Mouse (Mus musculus) embryo, embryonic 9.5 days (tissue): Measurements from ENCODE around the gene Zdhhc14.

Experiments
- DNase-seq: peaks from one replicate; pipeline ENCODE4 v3.0.0-alpha.2; 2017; ENCODE audit errors: extremely low spot score

Gene Zdhhc14

DNA sequence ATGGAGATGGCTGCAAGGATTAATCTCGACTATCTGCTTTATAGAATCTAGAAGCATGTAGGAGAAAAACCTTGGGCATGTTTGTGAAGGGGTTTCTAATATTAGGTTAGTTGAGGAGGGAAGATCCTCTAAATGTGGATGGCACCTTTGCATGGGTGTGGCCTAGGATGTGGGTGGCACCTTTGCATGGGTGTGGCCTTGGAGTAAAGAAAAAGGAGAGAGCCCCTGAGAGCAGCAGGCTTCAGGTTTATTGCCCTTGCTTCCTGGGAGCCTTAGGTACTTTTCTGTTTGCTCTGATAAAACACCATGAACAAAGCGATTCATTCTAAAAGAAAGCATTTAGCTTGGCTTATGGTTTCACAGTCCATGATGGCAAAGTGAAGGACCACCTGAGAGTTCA, 62.2 kb downstream of the Zdhhc14 start:
- no peak for DNase-seq

DNA sequence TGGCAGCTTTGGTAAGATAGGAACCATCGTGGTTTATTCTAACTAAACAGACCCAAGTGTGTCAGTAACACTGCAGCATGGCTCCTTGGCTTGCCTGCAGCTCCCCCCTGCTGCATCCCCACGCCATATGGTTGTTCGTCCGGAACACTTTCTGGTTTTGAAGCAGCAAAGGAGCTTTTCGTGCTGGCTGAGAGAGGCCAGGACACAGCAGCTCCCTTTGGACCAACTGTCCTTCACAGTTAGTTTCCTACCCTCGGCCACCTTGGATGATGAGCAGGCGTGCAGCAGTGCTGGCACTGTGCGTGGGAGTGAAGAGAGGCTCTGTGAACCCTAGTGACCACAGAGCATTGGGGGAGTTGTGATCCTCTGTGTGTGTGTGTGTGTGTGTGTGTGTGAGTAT, 64.2 kb downstream of the Zdhhc14 start:
- no peak for DNase-seq

DNA sequence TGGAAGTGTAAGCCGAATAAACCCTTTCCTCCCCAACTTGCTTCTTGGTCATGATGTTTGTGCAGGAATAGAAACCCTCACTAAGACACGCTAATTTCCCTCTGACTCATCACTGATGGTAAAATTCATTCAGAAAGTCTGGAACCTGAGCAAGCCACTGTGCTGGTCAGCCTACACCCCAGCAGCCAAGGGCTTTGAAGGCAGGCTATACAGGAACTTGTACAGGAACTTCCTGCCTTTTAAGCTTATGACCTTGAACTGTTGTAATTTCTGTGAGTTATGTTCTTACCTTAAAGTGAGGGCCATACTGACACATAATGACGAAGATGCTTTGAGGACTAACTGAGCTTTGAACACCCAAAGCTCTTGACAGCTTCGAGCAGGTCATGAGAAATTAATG, 67.9 kb downstream of the Zdhhc14 start:
- DNase-seq: no peak

- DNase-seq: no peak
Measured at GRCm38 (mm10) chr17:5563108-5563507, 70.8 kb downstream of the Zdhhc14 start.

DNA sequence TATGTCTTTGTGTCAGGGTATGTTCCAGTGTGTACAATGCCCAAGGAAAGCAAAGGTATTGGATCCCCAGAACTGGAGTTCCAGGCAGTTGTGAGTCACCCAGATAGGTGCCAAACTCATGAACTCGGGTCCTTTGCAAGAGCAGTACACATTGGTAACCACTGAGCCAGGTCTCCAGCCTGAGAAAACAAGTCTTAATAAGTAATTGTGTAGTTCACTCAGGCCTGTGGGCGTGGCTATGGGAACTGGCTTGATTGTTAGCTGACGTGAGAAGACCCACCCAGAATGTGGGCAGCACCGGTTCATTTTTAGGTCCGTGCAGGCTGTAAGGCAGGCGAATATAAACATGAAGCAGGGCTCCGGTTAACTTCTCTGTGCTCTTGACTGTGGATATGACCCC, 73.6 kb downstream of the Zdhhc14 start:
- no peak for DNase-seq

GRCm38 (mm10) chr17:5567943-5568342, 75.6 kb downstream of the Zdhhc14 start:
- no peak for DNase-seq

- DNase-seq: no peak
Measured at GRCm38 (mm10) chr17:5569131-5570030, 77.0 kb downstream of the Zdhhc14 start.

GRCm38 (mm10) chr17:5572096-5572730, 79.9 kb downstream of the Zdhhc14 start:
- no peak for DNase-seq

GRCm38 (mm10) chr17:5572745-5573420, 80.5 kb downstream of the Zdhhc14 start:
- no peak for DNase-seq

DNA sequence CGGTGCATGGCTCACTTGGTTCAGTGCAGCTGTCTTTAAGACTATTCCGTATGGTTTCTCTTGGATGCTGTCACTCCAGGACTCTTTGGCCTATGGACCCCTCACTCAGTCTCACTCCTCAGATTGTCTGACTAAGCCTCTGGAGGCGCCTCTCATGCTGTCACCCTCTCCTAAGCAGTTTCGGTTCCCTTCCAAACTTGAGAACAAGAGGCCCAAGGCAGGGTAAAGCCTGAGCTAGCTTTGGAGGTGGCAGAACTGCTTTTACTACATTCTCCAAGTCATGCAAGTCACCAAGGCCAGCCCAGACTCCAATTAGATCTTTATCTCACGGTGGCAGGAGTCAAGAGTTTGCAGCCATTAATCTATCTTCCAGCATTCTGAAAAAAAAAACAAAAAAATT, 82.3 kb downstream of the Zdhhc14 start:
- DNase-seq: no peak

- no peak for DNase-seq
Measured at GRCm38 (mm10) chr17:5575518-5575917, 83.2 kb downstream of the Zdhhc14 start.

- DNase-seq: no peak
Measured at GRCm38 (mm10) chr17:5582232-5582631, 89.9 kb downstream of the Zdhhc14 start.

GRCm38 (mm10) chr17:5582937-5583336, 90.6 kb downstream of the Zdhhc14 start:
- no peak for DNase-seq

DNA sequence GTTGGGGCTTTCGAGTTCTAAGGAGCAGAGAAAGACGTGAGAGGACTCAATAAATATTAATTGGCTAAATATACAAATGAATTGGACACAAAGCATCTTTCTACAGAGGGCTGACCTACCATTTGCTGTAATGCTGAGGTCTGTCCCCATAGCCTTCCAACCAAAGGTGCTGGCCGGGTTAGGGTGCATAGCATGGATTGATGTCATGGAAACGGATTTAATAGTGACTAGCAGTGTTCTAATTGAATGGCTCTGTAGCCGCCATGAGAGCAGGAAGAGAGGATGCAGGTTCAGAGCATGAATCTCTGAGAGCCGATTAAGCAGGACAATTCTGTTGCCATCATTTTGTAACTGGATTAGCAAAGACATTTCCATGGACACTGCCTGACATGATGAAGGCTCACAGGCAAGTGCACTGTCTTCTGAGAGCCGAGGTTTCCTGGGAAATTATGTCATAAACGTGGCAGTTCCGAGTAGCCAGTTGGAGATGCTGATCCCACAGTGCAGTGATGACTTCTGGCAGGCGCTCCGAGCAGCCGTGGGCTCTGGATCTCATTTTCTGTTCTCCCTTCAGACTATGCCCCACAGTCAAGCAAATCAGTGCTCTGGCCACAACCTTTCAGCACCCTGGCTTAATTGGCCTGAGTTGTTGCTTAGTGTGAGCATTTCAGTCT, 91.3 kb downstream of the Zdhhc14 start:
- no peak for DNase-seq

GRCm38 (mm10) chr17:5591604-5592209, 99.3 kb downstream of the Zdhhc14 start:
- no peak for DNase-seq

DNA sequence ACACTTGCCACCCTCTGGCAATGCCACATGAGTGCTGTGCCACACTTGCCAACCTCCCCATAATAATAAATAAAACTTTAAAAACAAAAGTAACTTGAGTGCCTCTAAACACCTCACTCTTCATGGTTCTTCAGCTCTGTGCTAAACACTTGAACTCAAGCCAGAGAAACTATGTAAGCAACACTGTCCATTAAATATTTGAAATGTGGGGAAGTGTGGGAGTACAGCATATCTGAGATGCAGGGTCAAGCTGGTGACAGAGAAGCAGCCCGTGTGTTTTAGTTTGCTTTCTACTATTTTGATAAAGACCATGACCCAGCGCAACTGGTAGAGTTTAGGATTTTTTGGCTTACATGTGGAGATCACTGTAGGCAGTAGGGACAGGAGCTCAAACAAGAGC, 100.7 kb downstream of the Zdhhc14 start:
- DNase-seq: no peak

GRCm38 (mm10) chr17:5595068-5595467, 102.7 kb downstream of the Zdhhc14 start:
- no peak for DNase-seq

DNA sequence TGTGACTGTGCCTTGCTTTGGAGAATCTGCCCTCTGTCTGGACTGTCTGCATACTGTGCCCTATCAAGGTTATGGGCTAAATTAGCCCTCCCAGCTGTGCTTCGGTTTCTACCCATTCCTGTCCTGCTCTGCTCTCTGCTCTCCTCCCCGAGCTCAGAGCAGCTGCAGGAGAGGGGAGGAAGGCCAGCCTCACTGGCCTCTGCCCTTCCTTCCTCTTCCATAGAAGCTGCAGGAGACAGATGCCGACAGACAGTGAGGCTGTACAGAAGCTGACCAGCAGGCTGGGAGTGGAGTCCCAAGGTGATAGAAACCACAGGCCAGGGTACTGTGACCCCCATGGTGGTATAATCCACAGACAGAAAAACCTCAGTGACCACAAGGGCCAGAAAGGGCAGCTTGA, 104.1 kb downstream of the Zdhhc14 start:
- DNase-seq: no peak

DNA sequence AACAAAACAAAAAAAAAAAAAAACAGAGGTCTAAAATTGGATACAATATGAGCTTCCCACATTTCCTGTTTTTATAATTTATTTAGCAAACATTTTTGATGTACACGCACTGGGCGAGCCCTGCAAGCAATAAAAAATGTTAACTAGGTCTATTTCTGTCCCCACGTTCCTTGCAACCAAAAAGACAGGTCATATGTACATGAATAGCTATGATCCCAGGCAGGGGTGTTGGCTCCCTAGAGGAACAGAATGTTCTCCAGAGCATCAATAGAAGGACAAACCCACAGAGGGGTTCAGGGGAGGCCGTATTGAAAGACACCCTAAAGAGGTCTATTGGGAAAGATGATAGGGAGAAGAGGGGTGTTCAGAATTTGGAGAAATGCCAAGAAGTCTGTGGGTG, 106.6 kb downstream of the Zdhhc14 start:
- DNase-seq: no peak

- DNase-seq: no peak
Measured at GRCm38 (mm10) chr17:5600505-5601027, 108.2 kb downstream of the Zdhhc14 start.

DNA sequence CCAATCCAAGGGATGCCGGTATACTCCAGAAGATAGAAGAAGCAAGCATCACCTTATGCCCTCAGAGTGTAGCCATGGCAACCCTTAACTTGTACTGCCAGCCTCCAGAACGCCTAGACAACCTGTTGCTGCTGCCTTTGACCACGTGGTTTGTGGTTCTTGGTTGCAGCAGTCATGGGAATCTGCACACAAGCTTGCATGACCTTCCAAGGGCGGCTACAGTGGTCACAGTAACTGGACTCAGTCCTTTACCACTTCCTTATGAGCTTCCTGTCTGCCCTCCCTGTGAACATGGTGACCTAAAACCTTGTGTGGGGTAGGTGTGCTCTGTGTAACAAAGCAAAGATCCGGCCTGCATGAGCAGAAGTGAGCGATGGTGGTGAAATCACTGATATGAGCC, 109.6 kb downstream of the Zdhhc14 start:
- no peak for DNase-seq
